Mouse (Mus musculus) A20 (cell line): Measurements from ENCODE around the gene Alk.
"Not testable (repeated sequence)": the region's sequence is repeated elsewhere in the genome, so short reads cannot be mapped to it uniquely, and the experiment has no call there.

Source experiments
- DNase-seq: peaks from one replicate; pipeline ENCODE4 v3.0.0-alpha.2; 2011; ENCODE audit warnings: low read depth, low spot score

The Alk gene

DNA sequence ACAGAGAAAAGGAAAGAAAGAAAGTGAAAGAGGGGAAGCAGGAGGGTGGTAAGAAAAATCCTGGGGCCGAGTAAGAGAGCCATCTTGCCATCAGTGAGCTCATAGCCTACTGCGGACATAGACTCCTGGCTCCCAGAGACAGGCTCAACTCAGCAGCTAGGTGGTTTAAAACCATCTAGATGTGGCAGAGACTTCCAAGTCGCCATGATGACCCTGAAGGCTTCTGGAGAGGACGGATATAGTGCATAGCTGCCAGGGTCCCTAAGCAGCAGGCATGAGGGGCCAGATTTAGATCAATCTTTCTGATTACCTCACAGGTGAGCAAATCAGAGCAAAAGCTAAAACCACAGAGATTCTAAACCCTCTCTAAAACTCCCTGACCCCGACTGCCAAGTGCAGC is 76.9 kb downstream of the Alk start:
- no peak for DNase-seq

DNA sequence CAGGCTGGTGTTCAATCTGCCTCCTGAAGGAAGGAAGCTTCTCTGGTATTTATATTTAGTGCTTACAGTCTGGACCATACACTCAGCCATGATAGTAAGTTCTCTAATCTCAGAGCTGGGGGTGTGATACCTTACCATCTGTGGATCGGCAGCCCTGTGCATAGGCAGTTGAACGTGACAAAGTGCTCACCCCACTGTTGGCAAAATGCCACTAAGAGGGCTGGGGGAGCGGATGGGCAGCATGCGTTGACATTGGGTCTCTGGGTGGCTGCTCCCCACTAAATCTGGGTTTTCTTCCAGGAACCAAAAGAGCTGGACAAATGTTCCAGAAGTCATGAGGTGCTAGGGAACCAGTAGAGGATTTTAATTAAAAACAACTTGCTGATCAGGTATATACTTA is 78.1 kb downstream of the Alk start:
- no peak for DNase-seq

DNA sequence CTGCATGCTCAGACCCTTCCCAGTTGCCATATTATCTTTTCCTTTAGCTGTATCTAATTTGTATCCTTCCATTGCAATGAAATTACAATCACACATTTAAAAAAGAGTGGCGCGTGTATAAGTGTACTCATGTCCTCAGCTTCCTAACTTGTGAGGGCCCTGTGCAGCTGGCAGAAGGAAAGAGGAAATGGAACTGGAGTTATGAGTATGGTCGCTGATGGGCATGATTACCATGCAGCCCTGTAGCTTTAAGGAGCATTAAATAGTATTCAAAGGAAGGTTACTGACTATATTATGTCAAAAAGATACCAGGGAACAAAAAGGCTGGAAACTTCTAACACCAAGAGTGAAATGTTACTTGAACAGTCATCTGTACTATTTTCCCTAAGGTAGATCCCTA is 79.6 kb downstream of the Alk start:
- no peak for DNase-seq

DNA sequence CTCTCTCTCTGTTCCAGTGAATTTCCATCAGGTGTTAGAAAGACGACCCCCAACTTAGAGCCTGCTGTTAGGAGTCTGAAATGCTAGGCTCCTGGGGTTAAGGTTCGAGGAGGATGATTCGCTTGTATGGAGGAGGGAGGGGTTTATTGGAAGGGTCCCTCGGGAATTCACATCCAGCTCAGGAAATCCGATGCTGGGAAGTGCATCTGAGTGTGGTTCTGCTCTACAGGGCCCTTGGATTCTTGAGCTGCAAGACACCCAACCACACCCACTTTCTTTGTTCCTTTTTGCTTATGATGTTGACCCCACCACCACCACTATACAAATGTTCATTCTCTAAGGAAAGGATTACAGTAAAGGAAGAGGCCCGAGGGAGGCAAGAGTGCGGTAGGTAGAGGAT is 81.4 kb downstream of the Alk start:
- no peak for DNase-seq

DNA sequence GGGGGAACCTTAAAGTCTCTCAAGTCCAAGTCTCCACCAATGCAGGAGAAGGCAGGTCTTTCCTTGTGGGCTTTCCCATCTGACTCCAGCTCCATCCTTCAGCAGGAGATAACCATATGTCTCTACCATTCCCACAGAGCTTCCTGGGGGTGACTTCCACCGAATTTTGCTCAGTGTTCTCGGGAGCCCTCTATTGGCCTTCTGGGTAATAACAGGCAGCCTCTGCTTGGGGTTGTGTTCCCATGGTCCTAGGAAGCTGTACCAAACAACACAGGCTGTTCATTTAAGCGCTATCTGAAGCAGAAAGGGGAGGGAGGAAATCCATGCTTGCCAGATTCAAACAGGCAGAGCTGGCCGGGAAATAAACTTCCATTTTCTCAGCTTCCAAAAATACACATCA is 82.0 kb downstream of the Alk start:
- DNase-seq, result no peak

DNA sequence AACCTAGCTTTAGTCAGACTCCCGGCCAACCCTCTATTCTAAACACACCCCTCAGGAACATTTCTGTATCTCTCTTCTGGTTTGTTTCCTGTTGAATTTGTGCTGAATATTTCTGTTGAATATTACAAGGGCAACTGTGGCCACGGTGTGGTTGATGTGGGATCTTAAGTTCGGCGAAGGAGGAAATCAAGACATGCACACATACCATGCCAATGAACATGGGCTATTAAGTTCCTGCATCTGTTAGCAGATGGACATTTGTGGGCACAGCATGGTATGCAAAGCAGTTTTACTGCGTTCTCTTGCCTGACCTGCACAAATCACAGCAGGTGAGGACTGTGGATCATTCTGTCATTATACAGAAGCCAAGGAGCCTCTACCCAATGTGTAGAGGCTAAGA is 83.1 kb downstream of the Alk start:
- no peak for DNase-seq

DNA sequence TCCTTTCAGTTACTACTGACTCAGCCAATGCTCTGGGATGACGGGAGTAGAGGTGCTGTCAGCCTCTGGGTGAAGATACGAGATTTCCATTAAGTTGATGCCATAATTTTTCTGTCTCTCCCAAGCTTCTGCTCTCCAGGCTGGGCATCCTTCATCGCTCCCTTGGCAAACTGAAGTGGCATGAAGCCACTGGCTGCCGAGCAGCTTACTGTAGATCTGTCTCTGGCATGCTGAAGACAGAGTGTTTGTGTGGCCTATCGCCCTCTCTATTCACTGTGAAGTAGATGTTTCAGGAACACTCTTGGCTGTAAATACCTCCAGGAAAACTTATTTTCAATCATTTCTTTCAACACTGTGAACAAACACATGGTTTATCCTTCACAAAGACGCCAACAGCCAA is 93.7 kb downstream of the Alk start:
- no peak for DNase-seq

DNA sequence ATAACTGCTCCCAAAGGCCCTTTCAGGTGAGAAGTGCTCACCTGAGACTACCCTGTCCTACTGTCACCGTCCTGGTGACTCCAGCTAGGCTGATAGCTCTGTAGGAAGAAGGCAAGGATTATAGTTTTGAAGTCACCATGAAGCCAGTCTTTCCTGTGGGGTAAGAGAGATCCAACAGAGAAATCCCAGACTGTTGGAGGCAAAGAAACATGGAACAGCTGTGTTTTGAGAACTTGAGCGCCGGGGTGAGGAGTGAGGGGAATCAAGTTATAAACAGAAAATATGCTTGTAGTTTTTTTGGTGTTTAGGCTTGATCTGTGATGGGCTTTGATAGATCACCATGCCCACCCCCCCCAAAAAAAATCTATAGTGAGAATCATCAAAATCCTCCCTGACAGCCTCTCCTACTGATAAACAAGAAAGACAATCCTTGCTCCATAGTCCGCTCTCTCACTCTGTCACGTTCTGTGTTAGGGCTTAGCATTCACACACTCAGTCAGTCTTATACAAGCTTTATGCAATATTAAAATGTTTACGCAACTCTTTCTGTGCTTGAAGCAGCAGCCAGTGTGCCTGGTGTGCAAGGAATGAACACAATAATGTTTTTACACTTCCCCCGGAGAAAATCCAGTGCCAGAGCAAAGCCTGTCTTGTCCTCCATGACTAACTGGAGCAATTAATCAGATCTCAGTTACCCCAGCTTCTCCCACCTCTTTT is 95.6 kb downstream of the Alk start:
- DNase-seq, result no peak

DNA sequence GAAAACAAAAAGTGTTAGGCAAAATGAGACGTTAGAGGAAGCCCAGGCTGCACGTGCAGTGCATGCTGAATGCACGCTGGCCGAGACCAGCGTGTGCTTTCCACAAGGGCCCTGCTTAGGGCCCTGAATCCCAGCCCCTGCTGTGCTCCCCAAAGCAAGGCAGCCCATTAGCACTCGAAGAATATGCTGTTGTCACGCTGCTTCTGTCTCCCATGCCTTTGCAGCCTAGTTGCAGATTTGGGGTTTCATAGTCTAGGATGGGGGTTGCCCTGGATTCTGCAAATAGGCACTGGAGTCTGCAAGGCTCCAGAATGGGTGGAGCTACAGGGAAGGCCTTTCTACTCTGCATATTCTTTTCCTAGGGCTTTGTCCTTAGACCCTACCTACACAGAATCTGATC is 99.2 kb downstream of the Alk start:
- DNase-seq, result no peak

DNA sequence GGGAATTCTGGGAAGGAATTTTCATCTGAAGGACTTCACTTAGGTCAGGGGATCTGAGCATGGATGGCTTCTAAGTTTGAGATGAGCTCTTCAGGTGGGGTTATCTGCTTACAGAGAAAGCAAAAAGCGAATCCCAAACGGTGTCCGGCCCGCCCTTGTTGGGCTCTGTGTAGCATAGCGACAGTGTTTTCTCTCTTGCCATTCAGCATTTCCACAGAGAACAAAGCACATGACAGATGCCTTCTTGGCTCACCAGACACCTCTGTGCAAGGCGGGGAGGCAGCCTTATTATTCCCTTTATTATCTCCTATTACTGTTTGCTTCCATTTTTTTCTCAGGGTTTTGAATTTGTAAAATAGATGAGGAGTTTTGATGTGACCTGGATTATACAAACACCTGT is 99.8 kb downstream of the Alk start:
- DNase-seq, result no peak

DNA sequence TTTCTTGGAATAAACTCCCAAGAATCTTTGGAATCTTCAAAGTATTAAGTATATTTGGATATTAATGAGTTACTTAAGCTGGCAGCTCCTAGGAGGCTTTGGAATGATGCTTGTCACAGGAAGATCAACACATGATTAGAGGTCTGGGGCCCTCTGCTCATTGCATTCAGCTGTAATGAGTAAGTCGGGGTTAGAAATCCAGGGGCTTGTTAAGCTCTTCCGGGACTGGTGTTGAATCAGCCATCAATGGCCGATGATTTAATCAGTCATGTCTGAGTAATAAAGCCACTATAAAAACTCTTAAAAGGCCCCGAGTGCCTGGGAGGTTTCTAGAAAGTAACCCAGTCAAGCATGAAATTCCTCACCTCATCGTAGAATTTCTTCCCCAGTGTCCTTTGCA is 109.0 kb downstream of the Alk start:
- no peak for DNase-seq

DNA sequence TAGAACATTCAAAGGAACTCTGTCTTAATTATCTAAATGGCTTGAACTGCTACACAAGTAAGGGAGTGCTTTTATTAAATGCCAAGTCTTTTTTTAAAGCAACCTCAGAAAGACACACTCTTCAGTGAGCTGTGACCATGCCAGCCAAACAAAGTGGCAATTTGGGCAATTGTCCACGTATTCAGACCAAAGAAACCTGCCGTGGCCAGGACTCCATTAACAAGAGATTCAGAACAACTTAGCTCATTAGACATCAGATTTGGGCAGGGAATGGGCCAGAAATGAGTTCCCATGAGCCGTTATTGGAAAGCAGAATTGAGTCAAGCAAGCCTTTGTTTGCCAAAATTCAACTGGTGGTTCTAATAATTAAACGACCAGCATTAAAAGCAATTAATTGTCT is 118.8 kb downstream of the Alk start:
- DNase-seq, result no peak

DNA sequence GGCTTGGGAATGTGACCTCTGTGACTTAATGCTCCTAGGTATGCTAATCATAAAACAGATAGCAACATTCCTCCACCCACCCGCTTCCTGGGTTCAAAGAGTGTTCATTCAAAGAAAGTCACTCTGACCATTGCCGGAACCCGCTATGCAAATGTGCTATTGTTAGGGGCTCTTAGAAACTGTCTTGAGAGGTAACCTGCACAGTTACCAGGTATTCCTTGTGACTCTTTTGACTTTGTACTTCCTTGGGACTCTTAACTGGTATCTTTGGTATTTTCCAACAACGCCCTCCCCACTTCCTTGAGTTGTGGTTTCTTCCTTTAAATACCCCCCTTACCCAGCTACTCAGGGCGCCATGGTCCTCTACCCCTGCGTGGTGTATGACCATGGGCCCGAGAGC is 125.2 kb downstream of the Alk start:
- DNase-seq, result not testable (repeated sequence)

DNA sequence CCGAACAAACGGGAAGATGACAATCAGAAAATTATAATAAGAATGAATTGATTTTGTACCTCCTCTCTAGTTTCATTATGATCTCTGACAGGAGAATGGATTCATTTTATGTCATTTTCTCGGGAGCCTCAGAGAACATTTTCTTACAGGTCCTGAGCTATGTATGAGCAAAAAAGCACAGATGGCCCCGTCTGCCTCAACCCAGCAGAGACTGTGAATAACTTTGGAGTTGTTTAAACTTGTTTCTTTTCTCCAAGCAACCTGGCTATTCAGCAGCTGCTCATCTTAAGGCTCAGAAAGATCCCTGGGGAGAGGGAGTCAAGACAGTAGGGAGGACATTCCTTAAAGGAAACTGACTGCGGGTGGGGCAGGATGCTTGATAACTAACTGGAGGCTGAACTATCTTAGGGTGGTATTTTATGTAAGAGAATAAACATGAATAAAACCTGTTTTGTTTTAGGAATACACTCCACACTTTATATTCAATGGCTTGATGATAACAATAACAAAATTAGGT is 126.5 kb downstream of the Alk start:
- DNase-seq, result no peak

DNA sequence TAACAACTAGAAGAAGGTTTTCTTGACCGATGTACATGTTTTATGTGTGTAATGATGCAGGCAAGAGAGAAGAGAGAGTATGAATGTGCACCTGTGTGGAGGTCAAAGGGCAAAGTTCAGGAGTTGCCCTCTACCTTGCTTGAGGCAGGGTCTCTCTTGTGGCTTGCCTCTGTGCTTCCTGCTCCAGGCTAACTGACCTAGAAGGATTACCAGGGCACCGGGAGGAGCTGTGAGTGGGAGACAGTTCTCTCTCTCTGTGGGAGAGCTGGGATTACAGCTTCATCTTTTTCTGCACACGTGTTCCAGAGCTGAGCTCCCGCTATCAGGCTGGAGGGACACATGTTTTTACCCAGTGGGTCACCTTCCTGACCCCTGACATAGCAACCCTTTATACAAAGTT is 127.5 kb downstream of the Alk start:
- no peak for DNase-seq

DNA sequence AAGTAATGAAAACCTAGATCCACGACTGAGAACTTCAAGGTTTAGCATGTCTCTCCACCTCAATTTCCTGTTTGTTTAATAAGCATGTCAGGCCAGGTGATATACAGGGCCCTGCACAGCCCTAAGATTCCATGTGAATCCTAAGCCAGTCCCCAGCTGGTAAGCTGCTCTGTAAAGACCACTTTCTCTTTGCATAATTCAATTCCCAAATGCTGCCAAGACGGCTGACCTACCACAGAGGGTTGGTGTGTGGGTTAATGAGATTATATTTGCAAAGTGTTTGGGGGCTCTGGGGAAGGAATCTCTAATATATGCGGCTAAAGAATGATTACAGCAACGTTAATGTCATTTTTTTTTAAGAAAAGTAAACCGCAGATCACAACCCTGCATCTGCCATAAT is 130.3 kb downstream of the Alk start:
- DNase-seq, result no peak

DNA sequence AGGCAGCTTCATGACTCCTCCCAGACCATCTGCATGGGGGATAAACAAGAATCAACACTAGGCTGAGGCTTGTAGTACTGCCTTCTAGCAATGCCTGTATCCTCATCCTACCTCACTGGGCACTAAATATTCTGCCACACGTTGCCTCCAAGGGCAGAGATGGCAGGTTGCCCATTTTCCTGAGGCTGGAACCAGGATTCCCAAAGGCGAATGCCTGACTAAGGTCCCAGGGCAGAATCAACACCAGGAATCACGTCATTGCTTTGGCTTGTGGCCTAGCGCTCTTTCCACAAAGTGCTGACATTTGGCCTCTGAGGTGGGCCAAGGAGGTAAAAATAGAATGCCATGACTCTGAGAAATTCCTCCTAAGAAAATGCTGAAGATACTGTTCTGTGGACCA is 155.9 kb downstream of the Alk start:
- DNase-seq, result no peak

DNA sequence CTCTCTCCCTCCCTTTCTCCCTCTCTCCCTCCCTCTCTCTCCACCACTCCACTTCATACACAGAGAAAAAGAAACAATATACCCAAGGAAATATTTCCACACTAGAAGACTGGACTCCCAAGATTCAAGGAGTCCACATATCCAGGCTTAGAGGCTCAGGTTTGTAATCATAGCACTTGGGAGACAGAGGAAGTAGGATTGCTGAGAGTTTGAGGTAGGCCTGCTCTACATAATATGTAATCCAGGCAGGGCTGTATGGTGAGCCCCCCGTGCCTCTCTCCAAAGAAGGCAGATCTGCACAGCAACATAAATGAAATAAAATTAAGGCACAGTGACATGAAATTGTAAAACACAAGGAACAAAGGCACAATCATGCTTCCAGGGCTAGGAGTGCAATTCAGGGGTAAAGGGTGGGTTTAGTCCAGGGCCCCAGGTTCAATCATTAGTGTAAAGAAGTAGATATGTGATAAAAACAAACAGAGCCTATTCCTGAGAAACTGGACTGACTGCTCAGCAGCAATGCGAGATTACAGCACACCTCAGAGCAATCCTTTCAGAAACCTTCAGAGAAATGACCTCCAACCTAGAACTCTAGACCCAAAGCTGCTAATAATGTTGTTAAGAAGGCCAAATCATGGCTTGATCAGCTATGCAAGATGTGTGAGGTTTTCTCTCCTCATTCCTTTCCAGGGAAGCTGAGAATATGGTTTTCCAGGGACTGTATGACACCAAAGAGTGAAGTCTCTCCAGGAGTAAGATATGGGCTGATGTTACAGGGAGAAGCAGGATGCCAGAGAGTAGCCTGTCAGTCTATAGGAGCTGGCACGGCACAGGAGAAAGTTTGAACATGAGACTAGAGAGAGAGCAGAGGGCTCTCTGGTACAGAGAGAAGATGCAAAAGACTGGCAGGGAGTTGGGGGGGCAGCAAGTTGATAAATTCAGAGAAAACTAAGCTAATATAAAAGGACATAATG is 158.9 kb downstream of the Alk start:
- DNase-seq, result no peak

DNA sequence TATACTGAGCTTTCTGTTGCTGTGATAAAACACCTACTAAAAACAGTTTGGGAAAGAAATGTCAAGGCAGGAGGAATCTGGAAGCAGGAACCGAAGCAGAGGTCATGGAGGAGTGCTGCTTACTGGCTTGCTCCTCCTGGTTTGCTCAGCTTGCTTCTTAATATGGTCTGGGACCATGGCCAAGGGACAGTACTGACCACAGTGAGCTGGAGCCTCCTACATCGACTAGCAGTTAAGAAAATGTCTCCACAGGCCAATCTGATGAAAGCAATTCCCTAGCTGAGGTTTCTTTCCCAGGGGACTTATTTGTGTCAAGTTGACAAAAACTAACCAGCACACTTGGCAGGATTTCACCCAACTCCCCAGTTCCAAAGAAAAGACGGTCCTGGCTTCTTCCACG is 187.0 kb downstream of the Alk start:
- DNase-seq, result no peak

DNA sequence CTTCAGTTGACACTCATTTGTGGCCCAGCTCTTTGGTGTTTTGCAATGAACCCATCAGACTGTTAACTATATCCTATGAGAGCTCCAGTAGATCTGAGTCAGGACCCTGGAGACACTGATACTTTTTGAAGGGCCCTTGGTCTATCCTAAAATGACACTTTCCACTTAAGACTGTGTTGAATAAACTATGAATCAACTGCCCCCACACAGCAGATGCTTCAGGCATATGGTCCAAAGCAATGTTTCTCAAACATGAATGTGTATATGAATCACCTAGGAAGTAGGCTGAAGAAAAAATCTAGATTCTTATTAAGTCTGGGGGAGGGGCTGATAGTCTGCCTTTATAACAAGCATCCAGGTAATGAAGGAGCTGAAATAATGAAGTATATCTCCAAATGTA is 189.8 kb downstream of the Alk start:
- no peak for DNase-seq

DNA sequence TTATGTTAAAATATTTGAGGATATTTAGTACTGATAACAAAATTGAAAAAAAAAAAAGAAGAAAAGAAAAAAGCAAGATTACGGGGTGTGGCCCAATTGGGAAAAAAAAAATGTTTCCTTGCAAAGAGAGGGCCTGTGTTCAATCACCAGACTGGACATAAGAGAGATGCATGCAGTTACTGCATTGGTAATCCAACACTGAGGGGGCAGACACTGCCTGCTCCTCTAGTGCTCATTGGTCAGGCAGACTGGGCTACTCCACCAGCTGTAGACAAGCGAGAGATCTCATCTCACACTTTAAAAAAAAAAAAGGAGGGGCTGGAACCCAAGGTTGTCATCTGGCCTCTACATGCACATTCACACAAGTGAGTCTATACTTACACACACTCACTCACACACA is 199.6 kb downstream of the Alk start:
- no peak for DNase-seq

DNA sequence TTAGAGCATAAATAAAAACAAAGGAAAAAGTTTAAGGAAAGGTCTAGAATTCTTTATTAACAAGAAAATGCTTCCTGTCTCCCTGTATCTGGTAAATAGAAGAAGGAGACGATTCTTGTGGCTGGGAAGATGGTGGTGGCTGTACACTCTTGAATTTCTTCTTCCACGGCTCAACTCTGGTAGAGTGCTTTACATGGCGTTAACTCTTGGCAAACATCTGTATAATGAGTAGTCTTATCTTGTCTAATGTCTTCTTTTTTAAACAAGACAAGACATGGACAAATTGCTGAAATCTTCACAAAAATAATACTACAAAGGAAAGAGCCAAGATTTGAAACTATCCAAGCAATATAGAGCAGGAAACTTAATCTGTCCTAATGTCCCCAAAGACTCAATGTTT is 202.6 kb downstream of the Alk start:
- DNase-seq, result no peak

DNA sequence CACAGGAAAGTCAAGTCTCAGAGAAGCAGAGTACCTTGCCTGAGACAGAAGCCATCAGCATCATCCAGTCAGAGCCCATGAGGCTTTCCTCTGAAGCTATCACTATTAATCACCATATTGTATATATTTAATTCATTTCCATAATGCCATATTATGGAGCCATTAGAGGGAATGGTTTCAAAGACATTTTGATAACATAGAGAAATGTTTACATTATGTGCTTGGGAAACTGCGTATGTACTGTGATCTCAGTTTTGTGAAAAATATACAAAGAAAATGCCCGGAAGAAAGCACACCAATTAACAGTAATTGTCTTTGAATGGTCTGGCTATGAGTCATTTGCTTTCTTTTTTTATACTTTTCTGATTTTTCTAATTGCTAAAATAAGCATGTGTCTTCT is 203.1 kb downstream of the Alk start:
- DNase-seq, result no peak
